Comparison of ENCODE assay signal across 19 mouse cellular contexts in the genomic region with DNA sequence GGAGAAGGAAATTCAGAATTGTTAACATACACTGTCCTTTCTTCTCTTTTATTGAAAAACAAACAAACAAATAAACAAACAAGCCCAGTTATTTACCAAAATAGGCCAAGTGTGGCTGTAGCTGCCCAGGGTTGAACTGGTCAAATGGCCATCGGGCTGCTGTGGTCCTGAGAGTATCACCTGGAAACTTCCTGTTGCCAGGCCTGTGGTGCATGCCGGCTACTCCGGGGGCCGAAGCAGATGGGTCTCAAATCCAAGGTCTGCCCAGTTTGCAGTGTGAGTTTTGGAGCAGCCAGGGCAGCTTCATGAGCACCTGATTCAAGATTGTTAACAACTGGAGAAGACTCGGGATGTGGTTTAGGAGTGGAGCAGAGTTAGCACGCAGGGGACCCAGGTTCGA. TPM values are rescaled to one million over a fixed set of nuclear protein-coding genes. Genes with fewer than 3 reads are reported as not detected.
"Had no signal": no experiment of that assay in that cellular context is flagged by ENCODE, and none has a peak within 500 bp of the region (broad histone marks: within the 10 kb centered on the region; RNA-seq: fewer than 3 reads in every experiment).

No protein-coding gene starts in this region.

- H3K9ac ChIP-seq: neural tube, embryonic 13.5 days; neural tube, embryonic 15.5 days; stomach, embryonic 15.5 days had no signal

- DNase-seq: retina, postnatal 1 day; right cerebral cortex, adult 18-20 months; right cerebral cortex, postnatal 14 days; right cerebral cortex, postnatal 25 days; right cerebral cortex, postnatal 4 days; spleen, adult 18-20 months; thymus, adult 18-20 months; thymus, adult 2 months; thymus, postnatal 14 days; thymus, postnatal 25 days; thymus, postnatal 36 days; thymus, postnatal 4 days had no signal

- H3K4me3 ChIP-seq: neural tube, embryonic 13.5 days; neural tube, embryonic 15.5 days; stomach, embryonic 15.5 days had no signal

- H3K27me3 ChIP-seq: neural tube, embryonic 13.5 days; neural tube, embryonic 15.5 days; stomach, embryonic 15.5 days had no signal

- H3K27ac ChIP-seq: neural tube, embryonic 13.5 days; neural tube, embryonic 15.5 days; stomach, embryonic 15.5 days; stomach, postnatal 0 days had no signal

- H3K4me1 ChIP-seq: neural tube, embryonic 13.5 days had no signal

- H3K4me2 ChIP-seq: neural tube, embryonic 13.5 days; neural tube, embryonic 15.5 days; stomach, embryonic 15.5 days had no signal

- H3K9me3 ChIP-seq: neural tube, embryonic 13.5 days; neural tube, embryonic 15.5 days; stomach, embryonic 15.5 days had no signal

- H3K36me3 ChIP-seq: neural tube, embryonic 13.5 days; neural tube, embryonic 15.5 days; stomach, embryonic 15.5 days had no signal

RNA-seq across cellular contexts. Expression of gene Aknad1, which starts 26.0 kb away (rescaled TPM):
- total RNA-seq: neutrophil, adult 5-6 weeks had no signal
- polyA plus RNA-seq: neural tube, embryonic 13.5 days; neural tube, embryonic 14.5 days; small intestine, adult 2 months had no signal
